Mouse (Mus musculus) heart, postnatal 10 days (tissue): ENCODE data around the gene Cyb5d1. TPM values are rescaled to one million over a fixed set of nuclear protein-coding genes. Genes with fewer than 3 reads are reported as not detected.
A peak's percentile ranks its signal among the peaks of the same experiment; 100 is the strongest.

Experiments used
- DNase-seq, 2 experiments: peaks; one replicate each; pipeline ENCODE4 v3.0.0; 2021
- intact Hi-C: fragments of 180-260 bp; cut with DNase I; formaldehyde crosslinking; loops from one replicate; pipeline ENCODE4 v1.15.1; 2025
- total RNA-seq, 2 experiments: library from RNA; stranded (reverse); gene quantifications; 2 replicates each; pipeline ENCODE4 v1.2.3; 2021

Gene Cyb5d1
- 10 to 100 TPM; 27.5 to 30.2 TPM for total RNA-seq

- DNase-seq: peak; percentile 93 to 94
- intact Hi-C loops: loop anchor here (2.0 kb wide), 1 partner anchor 70 kb away; no protein-coding TSS in a partner anchor
These were observed at the start of gene Cyb5d1, which contains the start of gene Naa38 for GRCm38 (mm10) chr11:69395235-69395633. Gene Cyb5d1, minus strand, starts transcription at chr11:69395631. Gene Naa38, plus strand, starts transcription at chr11:69395487.

- peak; percentile 23 to 50 for DNase-seq
- intact Hi-C loops: no loop called here
These were observed 47.9 kb upstream of the Cyb5d1 start for GRCm38 (mm10) chr11:69443328-69443727.

- DNase-seq: no peak
- intact Hi-C loops: no loop called here
These were observed 41.9 kb upstream of the Cyb5d1 start for GRCm38 (mm10) chr11:69437291-69437690.

GRCm38 (mm10) chr11:69433189-69433588 is 37.8 kb upstream of the Cyb5d1 start:
- no peak for DNase-seq
- intact Hi-C loops: loop anchor here (2.0 kb wide), 1 partner anchor 80 kb away; no protein-coding TSS in a partner anchor

- no peak for DNase-seq
- intact Hi-C loops: loop anchor here (1.0 to 2.0 kb wide), 3 partner anchors 31 to 163 kb away; no protein-coding TSS in a partner anchor
These were observed 37.2 kb upstream of the Cyb5d1 start for GRCm38 (mm10) chr11:69432640-69432982.

- peak; percentile 80 to 84 for DNase-seq
- intact Hi-C loops: loop anchor here (1.0 to 2.0 kb wide), 3 partner anchors 31 to 163 kb away; no protein-coding TSS in a partner anchor
These were observed 36.6 kb upstream of the Cyb5d1 start for GRCm38 (mm10) chr11:69431829-69432639.

GRCm38 (mm10) chr11:69430631-69431030 is 35.2 kb upstream of the Cyb5d1 start:
- no peak for DNase-seq
- intact Hi-C loops: no loop called here

GRCm38 (mm10) chr11:69429313-69429712 is 33.9 kb upstream of the Cyb5d1 start:
- DNase-seq: peak in 1 of 2 experiments; percentile 43
- intact Hi-C loops: no loop called here

- DNase-seq: peak in 1 of 2 experiments; percentile 43
- intact Hi-C loops: no loop called here
These were observed 33.3 kb upstream of the Cyb5d1 start for GRCm38 (mm10) chr11:69428751-69429150.

GRCm38 (mm10) chr11:69426246-69426645 is 30.8 kb upstream of the Cyb5d1 start:
- intact Hi-C loops: no loop called here

GRCm38 (mm10) chr11:69423885-69424284 is 28.5 kb upstream of the Cyb5d1 start:
- DNase-seq: no peak
- intact Hi-C loops: no loop called here

More at GRCm38 (mm10) chr11:69426246-69426645, 30.8 kb upstream of the Cyb5d1 start:
- DNase-seq: no peak

GRCm38 (mm10) chr11:69422842-69423241 is 27.4 kb upstream of the Cyb5d1 start:
- no peak for DNase-seq
- intact Hi-C loops: no loop called here

GRCm38 (mm10) chr11:69421131-69421977 is 25.9 kb upstream of the Cyb5d1 start:
- no peak for DNase-seq
- intact Hi-C loops: no loop called here

- intact Hi-C loops: no loop called here
- DNase-seq: no peak
These were observed 25.1 kb upstream of the Cyb5d1 start for GRCm38 (mm10) chr11:69420554-69421000.

- intact Hi-C loops: loop anchor here (1.0 to 10.0 kb wide), 2 partner anchors 19 to 325 kb away; partner anchors contain the start of gene Per1
- peak; percentile 66 to 71 for DNase-seq
These were observed 24.6 kb upstream of the Cyb5d1 start for GRCm38 (mm10) chr11:69419813-69420553.

GRCm38 (mm10) chr11:69419443-69419812 is 24.0 kb upstream of the Cyb5d1 start:
- intact Hi-C loops: loop anchor here (1.0 to 10.0 kb wide), 2 partner anchors 18 to 325 kb away; partner anchors contain the start of gene Per1
- DNase-seq: peak; percentile 60 to 69

- DNase-seq: peak; percentile 95
- intact Hi-C loops: loop anchor here (1.0 to 10.0 kb wide), 3 partner anchors 8 to 324 kb away; partner anchors contain the start of gene Per1
These were observed 23.3 kb upstream of the Cyb5d1 start for GRCm38 (mm10) chr11:69418481-69419442.

GRCm38 (mm10) chr11:69417449-69418384 is 22.3 kb upstream of the Cyb5d1 start:
- peak; percentile 97 to 98 for DNase-seq
- intact Hi-C loops: loop anchor here (1.0 to 10.0 kb wide), 2 partner anchors 7 to 323 kb away; partner anchors contain the start of gene Per1
